Mouse (Mus musculus): ENCODE measurements at regions not wholly inside any gene's neighbourhood (a gene's known extent, or its start where the extent isn't known, plus 50 kb on each side); places are given as distances from the start of the nearest gene placed in this dataset.

GRCm38 (mm10) chr13:115512214-115512613 lies 410.4 kb upstream of the Itga1 start:
- TF ChIP-seq ZC3H11A (IDR thresholded peaks at IDR 0.05; ENCODE audit: borderline replicate concordance, low read depth, low read length), result no peak
- TF ChIP-seq MAFK (IDR thresholded peaks at IDR 0.05; ENCODE audit: insufficient read depth, low read depth, low read length), result no peak
- no peak for TF ChIP-seq HCFC1 (IDR thresholded peaks at IDR 0.05; ENCODE audit: borderline replicate concordance, insufficient read depth, low read length)
- TF ChIP-seq CHD2 (IDR thresholded peaks at IDR 0.05; ENCODE audit: low read depth, low read length), result no peak
